Mouse (Mus musculus) forebrain, postnatal 0 days (tissue): ENCODE measurements at regions not wholly inside any gene's neighbourhood (a gene's known extent, or its start where the extent isn't known, plus 50 kb on each side); places are given as distances from the start of the nearest gene placed in this dataset.

Experiments
- ATAC-seq: fragments of 200-750 bp; cut with Nextera tagmentation; 2 replicates; pipeline ENCODE4 v1.8.0; 2017; ENCODE audit warnings: mild to moderate bottlenecking, moderate library complexity
- DNase-seq: peaks from one replicate; pipeline ENCODE4 v3.0.0-alpha.2; 2015
- H3K27ac ChIP-seq: fragments of 300-500 bp; sonication (generic); 2 replicates; pipeline ENCODE4 v1.5.1; 2014; ENCODE audit warnings: low read depth, mild to moderate bottlenecking, antibody characterized with exemption, low read length, moderate library complexity, mixed read lengths
- H3K27me3 ChIP-seq: fragments of 300-500 bp; sonication (generic); 2 replicates; pipeline ENCODE4 v1.6.1; 2014; ENCODE audit warnings: mild to moderate bottlenecking, low read length, mixed read lengths; ENCODE audit not compliant: insufficient read depth
- H3K36me3 ChIP-seq: fragments of 300-500 bp; sonication (generic); 2 replicates; pipeline ENCODE4 v1.6.1; 2014; ENCODE audit warnings: mild to moderate bottlenecking, moderate library complexity; ENCODE audit not compliant: insufficient read depth
- H3K4me1 ChIP-seq: fragments of 300-500 bp; sonication (generic); 2 replicates; pipeline ENCODE4 v1.6.1; 2014; ENCODE audit warnings: antibody characterized with exemption; ENCODE audit not compliant: insufficient read depth
- H3K4me2 ChIP-seq: fragments of 300-500 bp; sonication (generic); 2 replicates; pipeline ENCODE4 v1.6.1; 2014; ENCODE audit warnings: low read depth, mild to moderate bottlenecking, moderate library complexity
- H3K4me3 ChIP-seq: fragments of 300-500 bp; sonication (generic); 2 replicates; pipeline ENCODE4 v1.5.1; 2014; ENCODE audit warnings: low read depth, low read length, mixed read lengths
- H3K9ac ChIP-seq: fragments of 300-500 bp; sonication (generic); 2 replicates; pipeline ENCODE4 v1.6.1; 2014; ENCODE audit warnings: mild to moderate bottlenecking
- H3K9me3 ChIP-seq: fragments of 300-500 bp; sonication (generic); 2 replicates; pipeline ENCODE4 v1.6.1; 2016; ENCODE audit warnings: low read length
- CTCF ChIP-seq: sonication (generic); IDR thresholded peaks from 2 replicates; pipeline ENCODE4 v1.5.1; 2016; ENCODE audit warnings: antibody characterized with exemption, control low read depth, low read depth
- WGBS: fragments of 180-500 bp; shearing (Covaris S2); extraction: QIAGEN DNeasy Blood & Tissue Kit; methylation state at CpG from one replicate; pipeline ENCODE4 v1.1.7; 2014; 5-methylcytosine and 5-hydroxymethylcytosine counted together

GRCm38 (mm10) chr3:148603276-148603675 lies 387.1 kb downstream of the Adgrl2 start:
- no peak overlapping the region for H3K9ac ChIP-seq
- H3K36me3 ChIP-seq, result no peaks in the 10 kb centered on the region
- no peak for TF ChIP-seq CTCF
- H3K9me3 ChIP-seq, result no peaks in the 10 kb centered on the region
- no peaks in the 10 kb centered on the region for H3K4me1 ChIP-seq
- no peak overlapping the region for H3K4me3 ChIP-seq
- ATAC-seq, result no peak
- H3K27me3 ChIP-seq, result no peaks in the 10 kb centered on the region
- no peak overlapping the region for H3K4me2 ChIP-seq
- WGBS, result 78% methylated on average over 6 of the region's 6 CpGs
- H3K27ac ChIP-seq, result no peak overlapping the region
- DNase-seq, result no peak

DNA sequence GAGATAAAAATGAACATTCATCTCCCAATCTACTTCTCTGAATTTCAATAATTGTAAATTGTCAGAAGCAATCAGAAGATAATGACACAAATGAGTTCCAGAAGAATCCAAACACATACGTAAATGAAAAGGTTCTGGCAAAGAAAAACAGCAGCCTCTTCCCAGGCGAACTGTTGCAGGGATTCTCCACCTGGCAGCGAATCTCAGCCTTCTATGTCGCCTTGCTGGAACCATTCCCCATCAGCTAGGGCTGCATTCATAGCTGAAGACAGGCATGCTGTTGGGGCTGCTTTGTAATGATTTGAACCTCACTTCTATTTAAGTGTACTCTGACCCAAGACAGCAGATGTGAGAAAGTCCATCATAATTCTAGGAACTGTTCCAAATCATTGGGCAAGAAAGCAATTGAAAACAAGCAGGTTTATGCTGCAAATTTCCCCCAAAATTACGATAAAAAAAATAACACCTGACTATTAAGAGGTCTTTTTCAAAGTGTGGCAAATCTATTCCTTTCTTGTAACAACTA lies 387.6 kb downstream of the Adgrl2 start:
- Histone ChIP-seq H3K27ac (no peak overlapping the region), H3K4me2 (no peak overlapping the region), H3K4me3 (no peak overlapping the region), H3K4me1 (no peaks in the 10 kb centered on the region), H3K36me3 (no peaks in the 10 kb centered on the region), H3K9ac (no peak overlapping the region), H3K27me3 (no peaks in the 10 kb centered on the region), H3K9me3 (no peaks in the 10 kb centered on the region)
- TF ChIP-seq CTCF, result no peak
- ATAC-seq, result no peak
- 60% methylated on average over 5 of the region's 5 CpGs for WGBS
- no peak for DNase-seq

GRCm38 (mm10) chr3:148595561-148595960 lies 394.8 kb downstream of the Adgrl2 start:
- Histone ChIP-seq H3K27me3 (no peaks in the 10 kb centered on the region), H3K9me3 (no peaks in the 10 kb centered on the region), H3K27ac (no peak overlapping the region), H3K4me3 (no peak overlapping the region), H3K9ac (no peak overlapping the region), H3K36me3 (no peaks in the 10 kb centered on the region), H3K4me1 (no peaks in the 10 kb centered on the region), H3K4me2 (no peak overlapping the region)
- no peak for ATAC-seq
- TF ChIP-seq CTCF, result no peak
- 55% methylated on average over 4 of the region's 4 CpGs for WGBS
- no peak for DNase-seq

GRCm38 (mm10) chr3:148589556-148589955 lies 400.8 kb downstream of the Adgrl2 start:
- no peak for DNase-seq
- Histone ChIP-seq H3K27ac (no peak overlapping the region), H3K4me1 (no peaks in the 10 kb centered on the region), H3K9me3 (no peaks in the 10 kb centered on the region), H3K4me2 (no peak overlapping the region), H3K9ac (no peak overlapping the region), H3K36me3 (no peaks in the 10 kb centered on the region), H3K4me3 (no peak overlapping the region), H3K27me3 (no peaks in the 10 kb centered on the region)
- no peak for ATAC-seq
- TF ChIP-seq CTCF, result no peak
- 65% methylated on average over 2 of the region's 2 CpGs for WGBS

GRCm38 (mm10) chr3:148575735-148576134 lies 414.6 kb downstream of the Adgrl2 start:
- H3K27ac ChIP-seq, result no peak overlapping the region
- DNase-seq (no peak), ATAC-seq (no peak)
- no peak overlapping the region for H3K4me2 ChIP-seq
- H3K9me3 ChIP-seq, result no peaks in the 10 kb centered on the region
- 65% methylated on average over 1 of the region's 1 CpGs for WGBS
- H3K36me3 ChIP-seq, result no peaks in the 10 kb centered on the region
- no peak for TF ChIP-seq CTCF
- H3K4me1 ChIP-seq, result no peaks in the 10 kb centered on the region
- H3K27me3 ChIP-seq, result no peaks in the 10 kb centered on the region
- H3K4me3 ChIP-seq, result no peak overlapping the region
- H3K9ac ChIP-seq, result no peak overlapping the region

GRCm38 (mm10) chr3:148572493-148572892 lies 417.9 kb downstream of the Adgrl2 start:
- H3K27me3 ChIP-seq, result no peaks in the 10 kb centered on the region
- H3K27ac ChIP-seq, result no peak overlapping the region
- no peaks in the 10 kb centered on the region for H3K36me3 ChIP-seq
- no peak for DNase-seq
- no peak for TF ChIP-seq CTCF
- WGBS, result 89% methylated on average over 4 of the region's 4 CpGs
- H3K9me3 ChIP-seq, result no peaks in the 10 kb centered on the region
- H3K4me1 ChIP-seq, result no peaks in the 10 kb centered on the region
- H3K4me2 ChIP-seq, result no peak overlapping the region
- no peak overlapping the region for H3K9ac ChIP-seq
- no peak for ATAC-seq
- no peak overlapping the region for H3K4me3 ChIP-seq

GRCm38 (mm10) chr3:148564716-148565115 lies 425.6 kb downstream of the Adgrl2 start:
- ATAC-seq (no peak), DNase-seq (no peak)
- Histone ChIP-seq H3K4me3 (no peak overlapping the region), H3K4me2 (no peak overlapping the region), H3K27me3 (no peaks in the 10 kb centered on the region; the same call in 1 of the 2 replicates), H3K9ac (no peak overlapping the region), H3K27ac (no peak overlapping the region), H3K36me3 (no peaks in the 10 kb centered on the region), H3K9me3 (no peaks in the 10 kb centered on the region), H3K4me1 (0 out of 2 replicates have a peak, but pooled peaks cover under 1% of the 10 kb centered on the region)
- TF ChIP-seq CTCF, result no peak
- 91% methylated on average over 4 of the region's 4 CpGs for WGBS
